Mouse (Mus musculus) liver, embryonic 16.5 days (tissue): Measurements from ENCODE around the gene Wdr18. TPM values are rescaled to one million over a fixed set of nuclear protein-coding genes. Genes with fewer than 3 reads are reported as not detected.

ENCODE experiments used
- ATAC-seq: fragments of 200-750 bp; cut with Nextera tagmentation; 2 replicates; pipeline ENCODE4 v1.8.0; 2017; ENCODE audit warnings: low read depth, mild to moderate bottlenecking, moderate number of reproducible peaks, moderate library complexity
- H3K27ac ChIP-seq: fragments of 300-500 bp; sonication (generic); 2 replicates; pipeline ENCODE4 v1.5.1; 2014; ENCODE audit warnings: mild to moderate bottlenecking, low read length
- H3K27me3 ChIP-seq: fragments of 300-500 bp; sonication (generic); 2 replicates; pipeline ENCODE4 v1.6.1; 2014; ENCODE audit warnings: low read depth, low read length, mixed read lengths; ENCODE audit not compliant: control insufficient read depth, insufficient read depth
- H3K36me3 ChIP-seq: fragments of 300-500 bp; sonication (generic); 2 replicates; pipeline ENCODE4 v1.6.1; 2014; ENCODE audit warnings: mild to moderate bottlenecking; ENCODE audit not compliant: control insufficient read depth, insufficient read depth
- H3K4me1 ChIP-seq: fragments of 300-500 bp; sonication (generic); 2 replicates; pipeline ENCODE4 v1.6.1; 2014; ENCODE audit warnings: low read depth, low read length, mixed read lengths; ENCODE audit not compliant: control insufficient read depth
- H3K4me2 ChIP-seq: fragments of 300-500 bp; sonication (generic); 2 replicates; pipeline ENCODE4 v1.6.1; 2014; ENCODE audit warnings: low read depth, low read length, mixed read lengths
- H3K4me3 ChIP-seq: fragments of 300-500 bp; sonication (generic); 2 replicates; pipeline ENCODE4 v1.5.1; 2014; ENCODE audit warnings: low read depth, mild to moderate bottlenecking, low read length
- H3K9ac ChIP-seq: fragments of 300-500 bp; sonication (generic); 2 replicates; pipeline ENCODE4 v1.6.1; 2014; ENCODE audit warnings: low read depth, low read length
- H3K9me3 ChIP-seq: fragments of 300-500 bp; sonication (generic); replicated peaks from 2 replicates; pipeline ENCODE4 v1.6.1; 2016; ENCODE audit warnings: low read length; ENCODE audit not compliant: control insufficient read depth
- WGBS: fragments of 180-500 bp; shearing (Covaris S2); extraction: QIAGEN DNeasy Blood & Tissue Kit; methylation state at CpG from one replicate; pipeline ENCODE4 v1.1.7; 2014; ENCODE audit not compliant: insufficient replicate concordance; 5-methylcytosine and 5-hydroxymethylcytosine counted together
- polyA plus RNA-seq: library from polyadenylated mRNA; unstranded; fragments of >200 nt; fragmentation: Nextera tagmentation; extraction: Ambion mirVana; gene quantifications from 2 replicates; pipeline ENCODE4 v1.2.1, GENCODE M21; 2015

Wdr18 gene
- polyA plus RNA-seq, 1 experiment from 2014 or later, result 42.2 TPM

DNA sequence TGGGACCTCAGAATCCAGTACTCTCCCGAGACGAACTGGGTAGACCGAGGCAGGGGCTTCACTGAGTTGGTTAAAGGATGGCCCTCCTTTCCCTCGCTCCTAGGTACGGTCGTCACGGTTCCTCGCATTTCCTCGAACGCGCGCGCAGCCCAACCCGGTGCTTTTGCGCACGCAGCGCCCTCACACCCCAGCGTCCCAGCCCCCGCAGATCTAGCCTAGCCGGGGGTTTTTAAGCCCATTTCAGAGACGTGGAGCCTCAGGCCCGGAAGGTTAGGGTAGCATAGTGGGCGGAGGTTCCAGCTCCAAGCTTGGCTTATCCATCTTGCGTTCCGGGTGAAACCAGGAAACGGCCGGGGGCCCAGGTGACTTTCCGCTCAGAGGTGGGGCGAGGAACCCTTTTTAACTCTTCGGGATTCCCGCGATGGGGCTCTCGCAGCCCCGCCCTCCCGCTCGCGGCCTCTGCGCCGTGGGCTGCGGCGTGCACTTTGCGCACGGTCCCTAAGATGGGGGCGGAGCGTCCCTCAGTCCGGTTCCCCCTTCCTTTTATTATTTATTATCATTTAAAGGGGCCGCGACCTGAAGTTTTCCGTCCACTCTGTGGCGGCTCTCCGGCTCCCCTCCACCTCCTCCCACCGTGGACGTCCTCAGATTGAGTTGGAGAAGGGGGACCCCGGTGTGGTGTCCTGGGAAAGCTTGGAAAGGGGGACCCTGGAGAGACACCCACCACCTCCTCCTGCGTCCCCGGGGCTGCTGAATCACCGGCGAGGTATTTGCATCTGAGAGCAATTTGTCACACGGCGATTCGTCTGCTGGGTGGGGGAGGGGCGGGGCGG lies 33.2 kb upstream of the Wdr18 start, which contains the start of gene Arid3a:
Gene Arid3a, plus strand, starts transcription at position 553 of the 833 bp plus-strand sequence.
- Histone ChIP-seq H3K4me2 (peak within 1 kb of the TSS; percentile 91), H3K4me3 (peak within 1 kb of the TSS; percentile 84), H3K27ac (peak within 1 kb of the TSS; percentile 88), H3K27me3 (peaks cover 17% of the 10 kb centered on the region), H3K36me3 (no peaks in the 10 kb centered on the region), H3K9ac (peak within 1 kb of the TSS; percentile 87), H3K9me3 (no peaks in the 10 kb centered on the region), H3K4me1 (peaks cover 33% of the 10 kb centered on the region)
- ATAC-seq, result peak; percentile 76
- under 1% methylated on average over 63 of the region's 63 CpGs for WGBS

DNA sequence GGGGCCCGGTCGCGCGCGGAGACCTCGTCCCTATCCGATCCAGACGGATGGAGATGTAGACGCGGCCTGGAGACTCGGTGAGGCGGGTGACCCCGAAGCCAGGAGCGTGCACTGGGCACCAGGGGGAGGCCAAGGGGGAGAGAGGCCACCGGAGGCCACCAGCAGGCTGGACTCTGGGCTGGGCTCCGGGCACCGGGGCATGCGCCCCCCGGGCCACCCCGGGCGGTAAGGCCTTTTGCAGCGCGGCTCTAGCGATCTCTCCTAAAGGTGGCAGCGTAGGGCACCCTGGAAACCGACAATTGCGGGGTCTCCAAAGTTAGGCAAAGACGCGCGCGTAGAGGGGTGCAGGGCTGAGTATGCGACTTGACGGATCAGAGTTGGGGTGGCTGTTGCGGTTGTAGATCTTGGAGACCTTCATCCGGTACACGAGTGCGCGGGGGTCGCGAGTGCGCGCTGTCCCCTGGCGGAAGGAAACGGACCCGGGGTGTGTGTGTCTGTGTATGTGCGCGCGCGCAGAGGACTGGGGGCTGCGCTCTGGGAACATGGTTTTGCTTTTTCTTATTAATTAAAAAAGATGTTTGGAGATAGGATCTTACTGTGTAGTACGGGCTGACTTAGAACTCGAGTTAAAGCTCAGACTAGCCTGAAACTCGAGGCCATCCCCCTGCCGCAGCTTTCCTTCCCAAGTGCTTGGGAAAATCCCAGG lies 32.5 kb upstream of the Wdr18 start:
- H3K27me3 ChIP-seq, result peaks cover 9% of the 10 kb centered on the region
- peak overlapping the region; percentile 88 for H3K27ac ChIP-seq
- under 1% methylated on average over 54 of the region's 54 CpGs for WGBS
- H3K4me2 ChIP-seq, result peak overlapping the region; percentile 91
- peak overlapping the region; percentile 84 for H3K4me3 ChIP-seq
- peak; percentile 17 for ATAC-seq
- peaks cover 39% of the 10 kb centered on the region for H3K4me1 ChIP-seq
- H3K9me3 ChIP-seq, result no peaks in the 10 kb centered on the region
- H3K9ac ChIP-seq, result peak overlapping the region; percentile 87
- no peaks in the 10 kb centered on the region for H3K36me3 ChIP-seq

DNA sequence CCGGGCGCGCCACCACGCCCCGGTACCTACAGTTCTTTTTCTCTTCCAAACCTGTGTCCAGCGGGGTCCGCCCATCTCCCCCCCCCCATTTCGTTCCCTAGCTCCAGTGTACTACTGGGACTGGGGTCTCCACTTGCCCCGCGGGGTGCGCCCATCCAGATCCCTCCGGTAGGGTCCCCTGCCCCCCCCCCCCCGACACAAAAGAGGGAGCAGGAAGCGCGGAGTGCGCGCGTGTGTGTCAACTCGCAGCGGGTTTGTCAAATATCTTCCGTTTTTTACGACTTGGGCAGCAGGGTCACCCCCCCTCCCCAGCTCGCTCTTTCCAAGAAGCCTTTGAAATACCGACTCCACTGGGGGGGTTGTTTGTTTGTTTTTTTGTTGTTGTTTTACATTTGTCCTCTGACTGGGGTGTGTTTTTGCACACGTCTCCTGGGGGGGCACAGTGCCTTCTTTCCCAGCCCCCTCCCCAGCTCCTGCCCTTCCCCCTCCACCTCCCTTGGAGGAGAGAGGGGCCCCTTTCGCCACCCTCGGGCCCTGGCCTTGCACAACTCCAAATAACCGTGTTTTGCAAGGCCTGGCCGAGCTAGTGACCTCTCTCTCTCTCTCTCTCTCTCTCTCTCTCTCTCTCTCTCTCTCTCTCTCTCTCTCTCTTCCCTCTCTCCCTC lies 31.8 kb upstream of the Wdr18 start:
- no peak for ATAC-seq
- Histone ChIP-seq H3K27ac (peak overlapping the region; percentile 88), H3K27me3 (peaks cover 3% of the 10 kb centered on the region; the same call in 1 of the 2 replicates), H3K4me3 (peak overlapping the region; percentile 84), H3K9me3 (no peaks in the 10 kb centered on the region), H3K4me2 (peak overlapping the region; percentile 91), H3K36me3 (no peaks in the 10 kb centered on the region), H3K4me1 (peaks cover 46% of the 10 kb centered on the region), H3K9ac (peak overlapping the region; percentile 87)
- WGBS, result 2% methylated on average over 29 of the region's 29 CpGs

DNA sequence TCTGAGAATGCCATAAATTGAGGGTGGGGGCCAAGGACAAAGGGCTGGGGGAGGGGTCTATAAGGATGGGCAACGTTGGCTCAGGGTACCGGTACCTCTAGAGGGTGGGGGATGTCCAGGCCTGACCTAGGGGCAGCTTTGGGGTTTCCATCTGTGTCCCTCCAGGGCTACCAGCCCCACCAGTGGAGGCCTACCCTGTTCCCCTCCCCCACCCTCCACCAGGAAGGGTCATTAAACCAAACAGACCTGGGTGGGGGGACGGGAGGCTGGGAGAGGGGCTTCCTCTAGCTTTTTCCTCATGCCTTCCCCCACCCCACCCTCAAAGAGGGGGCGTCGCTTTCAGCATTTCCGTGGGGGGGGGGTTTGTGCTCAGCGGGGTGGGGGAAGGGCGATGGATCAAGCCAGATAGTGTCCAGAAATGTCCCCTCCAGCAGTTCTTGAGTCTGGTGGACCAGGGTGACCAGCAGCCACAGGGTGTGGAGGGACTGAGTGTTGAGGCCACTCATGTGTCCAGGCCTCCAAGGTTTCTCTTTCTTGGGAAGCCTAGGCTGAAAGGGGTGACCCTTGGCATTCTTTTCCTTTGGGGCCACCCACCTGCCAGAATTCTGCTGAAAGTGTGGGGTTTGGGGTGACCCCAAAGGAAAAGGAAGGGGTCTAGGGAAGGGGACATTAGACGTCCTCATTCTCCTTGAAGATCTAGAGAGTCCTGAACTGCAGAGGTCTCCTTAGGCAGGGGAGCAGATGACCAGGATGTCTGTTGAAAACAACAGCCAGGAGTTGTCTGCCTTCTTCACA lies 30.8 kb upstream of the Wdr18 start:
- ATAC-seq, result no peak
- Histone ChIP-seq H3K4me3 (peak overlapping the region; percentile 84), H3K9me3 (no peaks in the 10 kb centered on the region), H3K36me3 (no peaks in the 10 kb centered on the region), H3K4me2 (peak overlapping the region; percentile 40), H3K27me3 (no peaks in the 10 kb centered on the region), H3K9ac (peak overlapping the region; percentile 32; the same call in 1 of the 2 replicates), H3K27ac (peak overlapping the region; percentile 31), H3K4me1 (peaks cover 55% of the 10 kb centered on the region)
- WGBS, result 26% methylated on average over 8 of the region's 9 CpGs

DNA sequence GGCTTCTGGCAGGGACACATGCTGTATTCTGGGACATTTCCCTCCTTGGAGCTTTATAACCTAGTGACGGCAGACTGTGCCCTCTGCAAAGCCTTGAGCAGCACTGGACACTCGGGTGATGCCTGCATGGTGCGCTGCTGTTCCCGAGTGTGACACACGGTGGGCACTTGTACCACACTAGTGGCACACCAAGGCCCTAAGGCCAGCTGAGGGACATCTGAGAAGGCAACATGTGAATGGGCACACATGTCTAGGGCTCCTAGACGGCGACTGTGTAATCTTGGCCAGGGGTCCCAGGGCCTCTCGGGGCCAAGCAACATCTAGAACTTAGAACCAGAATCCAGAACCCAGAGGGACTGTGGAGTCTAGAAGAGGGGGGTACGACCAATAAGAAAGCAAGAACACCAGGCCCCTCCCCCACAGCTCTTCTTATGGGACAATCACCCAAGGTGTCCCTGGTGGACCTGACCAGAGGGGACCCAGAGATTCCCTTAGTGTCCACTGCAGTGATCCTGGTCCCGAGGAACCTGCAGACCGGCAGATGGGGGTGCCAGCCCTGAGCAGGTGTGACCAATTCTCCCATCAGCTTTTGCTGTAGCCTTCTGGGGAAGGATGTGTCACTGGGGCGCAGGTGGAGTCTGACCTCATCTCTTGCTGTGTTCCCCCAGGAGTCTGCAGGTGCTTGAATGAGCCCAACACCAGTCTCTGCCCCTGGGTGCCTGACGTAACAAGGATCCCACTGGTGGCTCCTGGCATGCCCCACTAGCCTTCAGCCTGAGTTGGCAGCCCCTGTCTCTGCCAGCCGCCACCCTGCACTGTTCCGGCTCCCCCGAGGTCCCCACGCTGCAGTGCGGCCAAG lies 29.8 kb upstream of the Wdr18 start:
- H3K27ac ChIP-seq, result no peak overlapping the region
- no peaks in the 10 kb centered on the region for H3K36me3 ChIP-seq
- no peak overlapping the region for H3K4me3 ChIP-seq
- ATAC-seq, result no peak
- no peak overlapping the region for H3K4me2 ChIP-seq
- 81% methylated on average over 18 of the region's 18 CpGs for WGBS
- H3K9me3 ChIP-seq, result no peaks in the 10 kb centered on the region
- peaks cover 64% of the 10 kb centered on the region for H3K4me1 ChIP-seq
- no peaks in the 10 kb centered on the region for H3K27me3 ChIP-seq
- no peak overlapping the region for H3K9ac ChIP-seq

DNA sequence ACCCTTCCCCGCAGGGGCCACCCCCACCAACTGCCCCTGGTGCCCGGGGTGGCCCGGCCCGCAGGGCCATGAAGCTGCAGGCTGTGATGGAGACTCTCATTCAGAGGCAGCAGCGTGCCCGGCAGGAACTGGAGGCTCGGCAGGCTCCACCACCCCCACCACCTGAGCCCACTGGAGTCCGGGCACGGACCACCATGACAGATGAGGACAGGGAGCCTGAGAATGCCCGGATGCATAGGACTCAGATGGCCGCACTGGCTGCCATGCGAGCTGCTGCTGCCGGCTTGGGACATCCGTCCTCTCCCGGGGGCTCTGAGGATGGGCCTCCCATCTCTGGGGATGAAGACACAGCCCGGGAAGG lies 29.1 kb upstream of the Wdr18 start:
- H3K9ac ChIP-seq, result no peak overlapping the region
- no peak for ATAC-seq
- no peaks in the 10 kb centered on the region for H3K9me3 ChIP-seq
- H3K27ac ChIP-seq, result no peak overlapping the region
- no peak overlapping the region for H3K4me3 ChIP-seq
- no peaks in the 10 kb centered on the region for H3K27me3 ChIP-seq
- H3K4me2 ChIP-seq, result no peak overlapping the region
- 83% methylated on average over 16 of the region's 16 CpGs for WGBS
- no peaks in the 10 kb centered on the region for H3K36me3 ChIP-seq
- peaks cover 62% of the 10 kb centered on the region for H3K4me1 ChIP-seq

DNA sequence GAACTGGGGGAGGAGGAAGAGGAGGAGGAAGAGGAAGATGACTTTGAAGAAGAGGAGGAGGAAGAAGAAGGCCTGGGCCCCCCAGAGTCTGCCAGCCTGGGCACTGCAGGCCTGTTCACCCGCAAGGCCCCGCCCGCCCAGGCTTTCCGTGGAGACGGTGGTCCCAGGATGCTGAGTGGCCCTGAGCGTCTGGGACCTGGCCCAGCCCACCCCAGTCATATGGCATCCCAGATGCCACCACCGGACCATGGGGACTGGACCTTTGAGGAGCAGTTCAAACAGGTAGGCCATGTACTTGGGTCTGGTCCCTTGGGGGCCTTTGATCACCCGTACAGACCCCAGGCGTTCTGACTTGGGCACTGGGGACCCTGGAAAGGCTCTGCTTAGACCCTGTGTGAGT lies 28.2 kb upstream of the Wdr18 start:
- H3K9ac ChIP-seq, result no peak overlapping the region
- H3K27ac ChIP-seq, result no peak overlapping the region
- H3K36me3 ChIP-seq, result no peaks in the 10 kb centered on the region
- H3K4me3 ChIP-seq, result no peak overlapping the region
- ATAC-seq, result no peak
- no peaks in the 10 kb centered on the region for H3K9me3 ChIP-seq
- peaks cover 59% of the 10 kb centered on the region for H3K4me1 ChIP-seq
- H3K4me2 ChIP-seq, result no peak overlapping the region
- no peaks in the 10 kb centered on the region for H3K27me3 ChIP-seq
- 67% methylated on average over 9 of the region's 9 CpGs for WGBS

DNA sequence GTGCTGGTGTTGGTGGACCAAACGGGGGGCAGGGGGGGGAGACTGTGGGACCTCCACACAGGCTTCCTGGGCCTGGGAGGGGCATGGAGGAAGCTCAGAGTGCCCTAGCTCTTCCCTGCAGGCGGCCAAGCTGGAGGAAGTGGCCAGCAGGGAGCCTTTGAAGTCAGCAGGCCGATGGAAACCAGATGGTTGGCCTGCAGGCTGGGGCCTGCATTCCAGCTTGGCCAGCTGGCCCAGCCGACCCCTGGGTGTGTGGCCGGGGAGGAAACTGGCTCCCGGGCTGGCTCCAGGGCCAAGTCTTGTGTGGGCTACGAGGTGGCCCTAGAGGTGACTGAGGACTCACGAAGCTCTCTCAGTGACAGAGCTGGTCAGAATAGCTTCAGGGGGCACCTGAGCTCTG lies 27.2 kb upstream of the Wdr18 start:
- 58% methylated on average over 8 of the region's 8 CpGs for WGBS
- no peak for ATAC-seq
- Histone ChIP-seq H3K27me3 (no peaks in the 10 kb centered on the region), H3K9me3 (no peaks in the 10 kb centered on the region), H3K27ac (peak overlapping the region; percentile 16; the same call in 1 of the 2 replicates), H3K4me1 (peaks cover 66% of the 10 kb centered on the region), H3K36me3 (no peaks in the 10 kb centered on the region), H3K9ac (peak overlapping the region; percentile 9; the same call in 1 of the 2 replicates), H3K4me2 (no peak overlapping the region), H3K4me3 (no peak overlapping the region)
